Mouse (Mus musculus) left cerebral cortex, postnatal 36 days (tissue): Measurements from ENCODE around the gene Gna12. TPM values are rescaled to one million over a fixed set of nuclear protein-coding genes. Genes with fewer than 3 reads are reported as not detected.

Experiments used
- DNase-seq, 2 experiments: peaks; one replicate each; pipeline ENCODE4 v3.0.0; 2021 to 2022; ENCODE audit warnings: low spot score in 2 of 2, mixed read lengths in 1 of 2
- intact Hi-C: fragments of 180-260 bp; cut with DNase I; formaldehyde crosslinking; loops from one replicate; pipeline ENCODE4 v1.15.1; 2025
- total RNA-seq, 2 experiments: library from RNA; stranded (reverse); gene quantifications; 2 replicates each; pipeline ENCODE4 v1.2.3; 2021

The Gna12 gene
- total RNA-seq, 2 experiments from 2014 or later: 67.4 to 86.6 TPM

DNA sequence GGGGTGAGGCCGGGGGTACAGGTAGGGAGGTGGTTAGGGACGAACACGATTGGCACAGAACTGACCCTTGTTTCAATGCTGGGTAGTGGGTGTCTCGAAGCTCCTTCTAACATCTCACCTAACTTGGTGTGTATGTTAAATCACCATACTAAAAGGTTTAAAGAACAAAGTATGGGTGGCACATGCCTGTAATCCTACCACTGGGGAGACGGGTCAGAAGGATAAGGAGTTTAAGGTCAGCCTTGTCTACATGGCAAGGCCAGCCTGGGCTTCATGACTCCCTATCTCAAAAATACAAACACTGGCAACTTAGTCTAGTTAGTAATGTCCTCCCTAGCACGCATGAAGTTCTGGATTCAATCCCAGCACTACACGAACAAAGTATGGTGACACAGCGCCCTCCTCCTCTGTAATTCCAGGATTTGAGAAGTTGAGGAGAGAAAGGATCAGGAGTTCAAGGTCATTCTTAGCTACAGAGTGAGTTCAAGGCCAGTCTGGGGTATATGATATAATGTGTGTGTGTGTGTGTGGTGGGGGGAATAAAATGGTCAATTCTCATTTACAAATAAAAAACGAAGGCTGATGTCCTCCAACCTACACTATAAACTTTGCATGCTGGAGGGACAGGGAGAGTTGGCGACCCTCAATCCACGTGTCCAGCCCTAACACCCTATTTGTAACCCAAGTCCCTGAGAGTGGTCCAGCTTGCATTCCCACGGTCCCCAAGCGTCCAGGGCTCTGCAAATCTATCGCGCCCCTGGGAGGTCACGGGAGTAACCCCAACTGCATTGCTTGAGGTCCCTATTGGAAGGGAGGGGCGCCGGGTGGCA is 935 bp downstream of the Gna12 start:
- intact Hi-C loops: loop anchor here (5.0 kb wide), 2 partner anchors 37 to 1988 kb away; partner anchors contain the start of gene Tnrc18
- no peak for DNase-seq

DNA sequence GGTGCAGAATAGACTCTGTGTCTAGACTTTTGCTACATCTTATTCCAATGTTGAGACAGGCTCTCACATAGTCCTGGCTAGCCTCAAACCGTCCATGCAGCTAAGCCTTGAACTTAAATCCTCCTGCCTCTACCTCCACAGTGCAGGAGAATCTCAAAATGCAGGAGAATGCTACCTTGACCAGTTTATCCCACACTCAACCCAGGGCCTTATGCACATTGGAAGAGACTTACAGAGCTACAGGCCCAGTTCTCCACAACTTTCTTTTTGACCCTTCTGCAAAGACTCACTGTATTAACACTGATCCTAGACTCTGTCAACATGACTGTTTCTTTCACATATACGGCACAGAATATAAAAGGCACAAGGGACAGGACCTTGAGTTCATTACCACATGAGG is 1.9 kb downstream of the Gna12 start:
- no peak for DNase-seq
- intact Hi-C loops: loop anchor here (5.0 kb wide), 2 partner anchors 36 to 1989 kb away; partner anchors contain the start of gene Tnrc18

DNA sequence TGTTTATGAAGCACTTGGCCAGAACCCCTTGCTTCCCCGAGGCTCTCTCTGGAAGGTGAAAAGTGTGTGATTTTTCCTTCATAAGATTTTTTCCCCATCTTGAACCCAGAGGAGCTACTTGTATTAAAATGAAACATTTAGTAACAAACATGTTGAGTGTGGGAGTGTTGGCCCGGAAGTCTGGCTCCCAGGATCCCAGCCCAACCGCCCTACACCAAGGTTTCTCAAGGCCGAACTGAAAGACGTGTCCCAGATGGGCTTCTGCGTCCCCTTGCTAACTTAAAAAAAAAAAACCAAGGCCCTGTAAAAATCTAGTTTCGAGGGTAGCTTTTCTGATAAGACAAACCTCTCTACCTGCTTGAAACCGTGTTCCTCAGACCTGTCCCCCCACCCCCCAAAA is 2.3 kb downstream of the Gna12 start:
- intact Hi-C loops: loop anchor here (5.0 kb wide), 2 partner anchors 36 to 1989 kb away; partner anchors contain the start of gene Tnrc18
- DNase-seq: no peak

DNA sequence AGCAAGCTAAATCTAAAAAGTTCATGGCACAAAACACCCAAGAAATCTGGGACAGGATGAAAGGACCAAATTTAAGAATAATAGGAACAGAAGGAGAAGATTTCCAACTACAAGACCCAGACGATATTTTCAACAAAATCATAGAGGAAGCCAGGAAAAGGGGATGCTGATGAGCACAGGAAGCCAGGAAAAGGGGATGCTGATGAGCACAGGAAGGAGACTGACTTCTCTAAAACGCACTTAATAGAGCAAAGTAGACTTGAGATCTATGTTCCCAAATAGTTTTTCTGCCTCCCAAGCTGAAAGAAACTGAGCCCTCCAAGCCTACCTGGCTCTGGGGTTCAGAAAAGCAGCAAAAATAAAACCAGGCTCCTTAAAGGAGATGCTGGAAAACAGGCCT is 2.8 kb downstream of the Gna12 start:
- no peak for DNase-seq
- intact Hi-C loops: loop anchor here (5.0 kb wide), 2 partner anchors 35 to 1990 kb away; partner anchors contain the start of gene Tnrc18

DNA sequence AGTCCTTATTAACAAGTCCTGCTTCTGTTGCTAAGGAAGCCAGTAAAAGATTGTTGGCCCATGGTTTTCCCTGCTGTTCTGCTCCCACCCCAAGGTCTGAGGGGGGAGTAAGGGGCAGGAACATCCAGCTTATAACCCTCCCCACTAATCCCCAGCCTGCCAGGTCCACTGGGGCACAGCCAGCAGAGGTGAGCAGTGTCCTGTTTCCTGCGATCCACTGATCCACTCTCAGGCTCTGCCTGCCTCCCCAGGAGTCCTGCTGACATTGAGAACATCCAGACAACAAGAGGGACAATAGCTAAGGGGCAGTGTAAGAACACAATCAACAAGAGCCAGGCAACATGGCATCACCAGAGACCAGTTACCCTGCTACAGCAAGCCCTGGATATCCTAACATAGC is 3.4 kb downstream of the Gna12 start:
- intact Hi-C loops: loop anchor here (5.0 kb wide), 2 partner anchors 34 to 1991 kb away; partner anchors contain the start of gene Tnrc18
- DNase-seq: no peak

DNA sequence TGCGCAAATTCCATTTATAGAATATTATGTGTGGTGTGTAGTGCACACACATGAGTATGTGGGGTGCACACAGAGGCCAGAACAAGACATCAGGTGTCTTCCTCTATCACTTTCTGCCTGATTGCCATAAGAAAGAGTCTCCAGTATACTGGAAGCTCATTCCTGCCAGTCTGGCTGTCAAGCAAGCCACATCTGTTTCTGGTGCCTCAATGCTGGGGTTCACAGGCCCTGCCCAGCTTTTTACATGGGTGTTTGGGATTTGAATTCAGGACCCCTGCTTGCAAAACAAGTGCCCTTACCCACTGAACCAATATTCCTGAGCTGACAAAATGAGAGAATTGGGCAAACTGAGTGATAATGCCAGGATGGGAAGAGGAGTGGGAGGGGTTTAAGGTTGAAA is 4.1 kb downstream of the Gna12 start:
- intact Hi-C loops: loop anchor here (5.0 kb wide), 2 partner anchors 34 to 1991 kb away; partner anchors contain the start of gene Tnrc18
- DNase-seq: no peak

DNA sequence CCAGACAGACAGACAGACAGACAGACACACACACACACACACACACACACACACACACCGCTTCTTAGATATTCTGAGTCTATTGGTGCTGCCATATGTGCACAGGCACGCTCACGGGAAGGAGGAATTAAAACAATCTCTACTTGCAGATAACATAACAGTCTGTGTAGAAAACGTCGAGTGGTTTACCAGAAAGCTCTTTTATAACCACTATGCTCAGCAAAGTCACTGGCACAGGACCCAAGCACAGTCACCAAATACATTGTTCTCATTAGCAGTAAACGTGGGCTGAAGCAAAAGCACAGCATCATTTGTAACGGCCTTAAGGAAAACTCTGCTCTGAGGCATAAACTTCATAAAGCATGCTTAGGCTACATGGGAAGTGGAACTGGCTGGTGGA is 6.1 kb downstream of the Gna12 start:
- no peak for DNase-seq
- intact Hi-C loops: no loop called here

DNA sequence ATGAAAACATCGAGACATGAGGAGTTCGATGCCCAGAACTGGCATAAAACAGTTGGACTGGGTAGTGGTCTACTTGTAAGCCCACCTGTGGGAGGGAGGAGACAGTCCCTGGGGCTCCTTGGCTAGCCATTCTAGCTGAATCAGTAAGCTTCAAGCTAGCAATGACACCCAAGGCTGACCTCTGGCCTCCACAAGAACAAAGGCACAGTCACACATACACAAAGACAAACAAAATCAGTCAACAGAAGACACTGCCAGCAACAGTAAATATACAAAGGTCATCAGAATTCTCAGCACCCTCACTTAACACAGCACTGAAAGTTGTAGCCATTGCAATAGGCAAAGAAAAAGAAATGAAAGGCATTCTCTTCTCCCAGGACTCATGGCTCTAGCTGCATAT is 6.8 kb downstream of the Gna12 start:
- DNase-seq: no peak
- intact Hi-C loops: no loop called here

DNA sequence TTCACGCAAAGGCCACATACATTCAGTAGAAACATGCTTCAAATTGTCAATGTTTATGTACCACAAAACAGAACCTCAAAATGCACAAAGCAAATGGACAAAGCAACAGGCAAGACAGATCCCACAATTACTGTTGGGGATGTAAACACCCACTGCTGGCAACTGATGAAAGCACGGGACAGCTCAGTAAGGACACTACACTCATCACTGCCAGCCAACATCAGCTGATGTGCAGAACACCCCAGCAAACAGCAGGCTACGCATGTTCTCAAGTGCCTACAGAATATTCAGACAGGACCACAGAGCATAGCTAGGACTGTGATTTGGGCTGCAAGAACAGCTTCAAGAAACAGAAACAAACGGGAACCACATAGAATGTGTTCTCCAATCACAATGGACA is 8.3 kb downstream of the Gna12 start:
- intact Hi-C loops: no loop called here

DNA sequence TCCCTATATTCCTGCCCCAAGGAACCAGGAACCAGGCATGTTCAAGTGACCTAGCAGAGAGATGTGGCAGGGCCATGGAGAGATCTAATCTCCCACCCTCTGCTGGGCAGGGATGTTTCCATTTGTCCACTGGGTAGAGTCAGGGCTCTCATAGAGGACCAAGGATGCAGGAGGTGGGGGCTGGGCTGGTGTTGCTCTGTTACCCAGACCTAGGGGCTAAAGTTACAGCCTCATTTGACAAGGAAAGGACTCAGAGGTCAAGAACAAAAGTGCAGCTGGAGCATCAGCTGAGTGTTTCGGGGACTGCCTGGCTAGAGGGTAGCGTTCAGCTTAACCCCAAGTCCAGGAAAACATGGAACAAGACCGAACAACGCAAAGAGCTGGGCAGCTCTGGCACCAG is 9.7 kb downstream of the Gna12 start:
- intact Hi-C loops: no loop called here
- no peak for DNase-seq

More for the DNA sequence above, 8.3 kb downstream of the Gna12 start:
- no peak for DNase-seq

DNA sequence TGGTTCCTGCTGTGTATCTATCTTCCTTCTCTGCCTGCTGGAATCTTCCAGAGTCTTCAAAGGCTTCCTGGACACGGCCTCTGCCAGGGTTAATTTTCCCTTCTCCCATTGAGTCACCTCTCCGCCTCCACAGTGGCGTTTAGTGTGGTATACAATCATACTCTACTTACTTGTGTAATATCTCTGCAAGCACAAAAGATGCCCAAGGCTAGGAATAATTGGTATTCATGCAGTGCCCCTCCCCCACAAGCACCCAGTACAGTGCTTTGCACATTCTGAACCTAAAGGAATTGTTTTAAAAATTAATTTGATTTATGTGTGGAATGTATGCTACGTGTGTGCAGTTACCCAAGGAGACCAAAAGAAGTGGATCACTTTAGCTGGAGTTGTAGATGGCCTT is 10.6 kb downstream of the Gna12 start:
- intact Hi-C loops: no loop called here
- DNase-seq: no peak

DNA sequence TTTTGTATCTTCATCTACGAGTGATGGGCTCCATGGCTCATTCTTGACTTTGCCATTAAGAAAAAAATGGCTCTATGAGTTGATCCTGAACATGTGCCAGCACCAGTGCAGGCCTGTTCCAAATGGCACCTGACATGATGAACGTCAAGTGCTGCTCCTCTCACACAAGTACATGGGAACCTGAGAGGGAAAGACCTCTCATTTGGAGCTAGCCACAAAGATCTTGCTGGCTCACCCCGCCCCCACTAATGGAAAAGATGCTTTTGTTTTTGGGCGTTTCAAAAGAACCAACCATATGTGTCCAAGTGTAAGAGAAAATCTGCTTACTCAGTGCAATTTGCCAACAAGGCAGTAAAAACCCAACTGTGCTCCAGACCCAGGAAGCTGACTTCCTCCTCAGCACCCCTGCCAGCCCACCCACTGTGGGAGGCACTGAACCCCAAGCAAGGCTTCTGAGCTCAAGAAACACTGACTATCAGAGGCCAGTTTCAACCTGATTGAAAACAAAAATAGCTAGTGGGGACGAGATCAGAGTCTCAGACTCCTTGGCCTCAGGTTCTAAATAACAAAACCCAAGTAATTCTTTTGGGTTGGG is 11.7 kb downstream of the Gna12 start:
- intact Hi-C loops: no loop called here
- no peak for DNase-seq

DNA sequence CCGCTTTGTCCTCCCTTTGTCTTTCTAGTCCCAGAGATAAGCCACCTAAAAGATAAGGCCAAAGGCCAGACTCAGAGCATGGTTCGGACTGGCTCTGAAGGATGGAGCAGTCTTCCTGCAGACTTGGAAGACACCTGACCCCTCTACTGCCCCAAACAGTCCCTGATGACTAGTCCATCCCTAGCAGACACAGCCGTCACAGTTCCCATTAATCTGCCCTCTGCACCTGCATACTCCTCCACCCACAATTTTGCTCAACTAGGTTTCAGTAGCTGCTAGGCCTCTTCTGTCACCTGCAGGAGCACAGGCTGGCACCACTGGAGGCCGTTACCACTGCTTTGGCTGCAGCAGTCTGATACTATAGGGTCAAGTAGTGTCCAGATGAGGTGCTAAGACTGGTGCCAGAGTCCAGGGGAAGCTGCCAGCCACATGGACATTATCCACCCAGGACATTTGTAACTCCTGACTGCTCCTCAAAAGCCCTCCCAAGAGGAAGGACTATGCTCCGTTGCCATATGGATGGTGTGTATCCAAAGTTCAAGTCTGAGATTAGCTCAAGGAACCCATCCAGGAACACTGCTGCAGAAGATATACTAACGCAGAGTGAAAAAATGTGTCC is 13.2 kb downstream of the Gna12 start:
- intact Hi-C loops: no loop called here
- no peak for DNase-seq

DNA sequence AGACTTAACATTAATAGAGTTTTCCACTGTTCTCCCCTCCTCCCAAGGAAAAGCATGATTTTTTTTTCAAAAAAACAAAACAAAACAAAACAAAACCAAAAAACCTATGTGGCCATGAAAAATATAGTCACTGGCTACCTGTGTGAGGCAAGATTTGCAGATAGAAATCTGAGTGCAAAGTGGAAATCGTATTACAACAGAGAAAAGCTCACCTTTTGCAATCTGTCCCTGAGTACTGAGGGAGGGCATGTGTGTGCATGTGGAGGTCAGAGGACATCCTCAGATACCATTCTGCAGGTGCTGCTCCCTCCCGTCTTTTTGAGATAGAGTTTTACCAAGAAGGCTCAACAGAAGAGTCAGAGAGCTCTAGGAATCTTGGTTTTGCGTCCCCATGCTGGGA is 14.2 kb downstream of the Gna12 start:
- intact Hi-C loops: no loop called here
- no peak for DNase-seq

DNA sequence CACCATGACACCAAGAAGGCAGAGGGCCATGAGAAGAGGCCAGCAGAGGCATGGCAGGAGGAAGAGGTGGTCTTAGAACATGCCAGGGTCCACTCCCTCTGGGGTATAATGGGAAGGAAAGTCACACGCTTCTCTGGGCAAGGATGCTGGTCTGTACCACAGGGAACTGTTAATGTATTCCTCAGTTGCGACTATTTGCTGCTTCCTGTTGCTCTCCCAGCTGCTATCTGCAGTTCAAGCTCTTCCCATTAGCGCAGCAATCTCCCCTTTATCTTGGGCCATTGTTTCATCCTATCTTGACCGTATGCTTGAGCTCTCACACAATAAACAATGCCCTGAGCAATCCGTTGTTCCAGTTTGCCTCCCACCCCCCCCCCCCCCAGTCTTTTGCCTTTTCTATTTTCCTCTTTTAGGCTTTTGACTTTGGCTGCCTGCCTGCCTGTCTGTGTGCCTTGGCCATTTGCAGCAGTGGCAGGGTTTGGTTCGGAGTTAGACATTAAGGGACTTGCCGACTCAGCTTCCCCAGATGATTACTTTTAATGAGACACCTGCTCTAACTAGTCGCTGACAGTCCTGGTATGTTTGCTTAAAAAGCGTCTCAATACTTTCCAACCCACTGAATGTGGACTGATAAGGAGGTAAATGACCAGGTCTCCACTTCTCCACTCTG is 15.0 kb downstream of the Gna12 start:
- no peak for DNase-seq
- intact Hi-C loops: no loop called here

DNA sequence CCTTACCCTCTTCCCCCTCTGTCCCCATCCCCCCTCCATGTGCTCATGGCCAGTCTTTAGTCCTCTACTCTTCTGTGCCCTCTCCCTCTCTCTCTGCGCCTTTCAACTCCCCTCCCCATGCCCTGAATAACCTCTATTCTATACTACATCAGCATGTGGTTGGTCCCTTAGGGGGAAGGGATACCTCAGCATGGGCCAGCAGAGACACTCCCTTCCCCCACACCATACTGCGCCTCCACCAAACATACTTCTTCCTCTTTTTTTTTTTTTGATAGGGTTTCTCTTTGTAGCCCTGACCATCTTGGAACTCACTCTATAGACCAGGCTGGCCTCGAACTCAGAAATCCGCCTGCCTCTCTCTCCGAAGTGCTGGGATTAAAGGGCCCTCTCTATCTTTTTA is 15.8 kb downstream of the Gna12 start:
- DNase-seq: no peak
- intact Hi-C loops: no loop called here

DNA sequence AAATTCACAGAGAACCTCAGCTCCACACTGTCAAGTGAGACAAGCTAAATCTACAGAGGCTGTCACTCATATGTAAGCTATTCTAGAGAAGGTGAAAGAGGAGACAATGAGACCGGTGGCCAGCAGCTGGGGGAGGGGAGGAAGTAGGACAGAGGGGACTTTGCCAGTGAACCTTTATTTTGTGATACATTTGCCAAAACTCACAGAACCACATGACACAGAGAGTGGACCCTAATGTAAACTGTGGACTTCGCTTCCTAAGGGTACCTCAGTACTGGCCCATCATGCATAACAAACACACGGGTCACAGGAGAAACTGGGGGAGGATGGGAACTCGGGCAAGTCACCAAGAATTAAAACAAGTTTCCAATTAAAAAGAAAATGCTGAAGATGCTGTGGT is 17.5 kb downstream of the Gna12 start:
- no peak for DNase-seq
- intact Hi-C loops: no loop called here

DNA sequence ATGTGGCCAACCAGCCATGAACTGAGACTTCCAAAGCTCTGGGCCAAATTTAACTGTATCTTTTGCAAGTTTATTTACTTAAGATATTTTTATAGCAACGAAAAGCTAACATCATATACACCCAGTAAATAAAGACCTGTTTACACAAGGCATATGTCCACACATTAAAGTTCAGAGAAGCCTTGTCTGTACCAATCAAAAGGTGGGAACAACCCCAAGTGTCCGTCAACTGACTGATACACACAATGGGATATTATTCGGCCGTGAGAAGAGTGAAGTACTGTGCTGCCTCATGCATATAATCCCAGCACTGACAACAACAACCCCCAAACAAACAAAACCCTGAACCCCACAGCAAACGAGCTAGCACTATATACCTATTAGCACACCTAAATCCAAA is 18.2 kb downstream of the Gna12 start:
- no peak for DNase-seq
- intact Hi-C loops: no loop called here

DNA sequence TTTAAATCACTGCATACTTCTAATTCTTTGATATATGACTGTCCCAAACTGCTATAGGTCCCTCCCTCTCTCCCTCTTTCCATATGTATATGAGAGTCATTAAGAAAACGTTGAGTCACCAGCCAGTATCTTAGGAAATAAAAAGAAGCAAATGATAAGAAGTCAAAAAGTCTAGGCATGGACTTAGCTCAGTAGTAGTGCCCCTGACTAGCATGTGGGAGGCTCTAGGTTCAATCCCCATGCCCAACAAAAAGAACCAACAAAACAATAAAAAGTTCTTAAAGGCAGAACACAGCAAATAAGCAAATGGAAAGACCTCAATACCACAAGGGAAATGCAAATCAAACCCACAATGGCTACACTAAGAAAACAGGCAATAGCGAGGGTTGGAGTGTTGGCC is 18.8 kb downstream of the Gna12 start:
- no peak for DNase-seq

DNA sequence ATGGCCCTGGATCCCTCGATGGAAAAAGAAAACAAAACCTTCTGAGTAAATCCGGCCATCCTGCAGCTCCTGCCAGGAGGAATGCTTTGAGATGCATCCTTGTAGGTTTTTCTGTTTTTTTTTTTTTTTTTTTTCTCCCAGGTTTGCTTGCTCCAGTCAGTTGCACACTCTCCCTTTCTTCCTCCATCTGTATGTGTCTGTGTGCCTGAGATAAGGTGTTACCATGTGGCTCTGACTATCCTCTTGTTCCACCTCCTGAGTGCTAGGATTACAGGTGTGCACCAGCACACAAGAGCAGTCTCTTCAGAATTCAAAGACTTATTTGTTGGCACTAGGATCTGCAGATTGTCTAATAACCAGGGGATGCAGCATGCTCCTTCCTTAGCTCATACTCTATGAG is 23.3 kb downstream of the Gna12 start:
- DNase-seq: no peak
- intact Hi-C loops: no loop called here

More for the DNA sequence above, 18.8 kb downstream of the Gna12 start:
- intact Hi-C loops: no loop called here
